Mouse (Mus musculus): ENCODE results near the gene Rnf212b.

GRCm38 (mm10) chr14:54843461-54843860 is 29.5 kb downstream of the Rnf212b start:
- no peak for TF ChIP-seq USF1 (IDR thresholded peaks at IDR 0.05; ENCODE audit: low read depth)
- no peak for TF ChIP-seq POLR2A (IDR thresholded peaks at IDR 0.05; ENCODE audit: insufficient read length, low read depth)
- no peak for TF ChIP-seq MYOG (IDR thresholded peaks at IDR 0.05; ENCODE audit: control insufficient read depth in 1 of 3, insufficient read depth in 1 of 3, insufficient read length in 2 of 3, low read depth in 2 of 3)
- no peak for TF ChIP-seq REST (IDR thresholded peaks at IDR 0.05; ENCODE audit: insufficient read depth, insufficient read length)
